Mouse (Mus musculus) hindbrain, embryonic 10.5 days (tissue): ENCODE measurements around the gene Dip2b. TPM values are rescaled to one million over a fixed set of nuclear protein-coding genes. Genes with fewer than 3 reads are reported as not detected.

Experiments
- DNase-seq: peaks from one replicate; pipeline ENCODE4 v3.0.0-alpha.2; 2017; ENCODE audit warnings: low spot score
- H3K27ac ChIP-seq: fragments of 300-500 bp; sonication (generic); 2 replicates; pipeline ENCODE4 v1.5.1; 2016; ENCODE audit warnings: mild to moderate bottlenecking, moderate library complexity
- H3K27me3 ChIP-seq: fragments of 300-500 bp; sonication (generic); 2 replicates; pipeline ENCODE4 v1.6.1; 2016; ENCODE audit warnings: mild to moderate bottlenecking; ENCODE audit not compliant: poor library complexity, insufficient read depth, severe bottlenecking
- H3K36me3 ChIP-seq: fragments of 300-500 bp; sonication (generic); 2 replicates; pipeline ENCODE4 v1.6.1; 2016; ENCODE audit warnings: mild to moderate bottlenecking, moderate library complexity
- H3K4me1 ChIP-seq: fragments of 300-500 bp; sonication (generic); replicated peaks from 2 replicates; pipeline ENCODE4 v1.6.1; 2016; ENCODE audit warnings: mild to moderate bottlenecking
- H3K4me3 ChIP-seq: fragments of 300-500 bp; sonication (generic); 2 replicates; pipeline ENCODE4 v1.5.1; 2016; ENCODE audit warnings: mild to moderate bottlenecking, moderate library complexity
- H3K9me3 ChIP-seq: fragments of 300-500 bp; sonication (generic); 2 replicates; pipeline ENCODE4 v1.6.1; 2016; ENCODE audit warnings: mild to moderate bottlenecking, moderate library complexity
- WGBS: fragments of 180-500 bp; shearing (Covaris S2); methylation state at CpG from one replicate; pipeline ENCODE4 v1.1.7; 2016; 5-methylcytosine and 5-hydroxymethylcytosine counted together
- polyA plus RNA-seq: library from polyadenylated mRNA; unstranded; fragments of >200 nt; fragmentation: Nextera tagmentation; extraction: Ambion mirVana; gene quantifications from 2 replicates; pipeline ENCODE4 v1.2.1, GENCODE M21; 2016

The Dip2b gene
- polyA plus RNA-seq: 17.6 and 18.9 TPM in 2 replicates

- Histone ChIP-seq H3K27me3 (peaks cover 8% of the 10 kb centered on the region; the same call in 1 of the 2 replicates), H3K9me3 (no peaks in the 10 kb centered on the region), H3K4me3 (peak within 1 kb of the TSS; percentile 91), H3K4me1 (peaks cover 34% of the 10 kb centered on the region), H3K27ac (peak within 1 kb of the TSS; percentile 99), H3K36me3 (peaks cover 8% of the 10 kb centered on the region; the same call in 1 of the 2 replicates)
- DNase-seq: peak; percentile 96
- WGBS: 2% methylated on average over 68 of the region's 68 CpGs
These were observed at the start of gene Dip2b for GRCm38 (mm10) chr15:100038470-100038971. Gene Dip2b (plus strand): TSS chr15:100038664.

- Histone ChIP-seq H3K4me3 (no peak overlapping the region), H3K9me3 (no peaks in the 10 kb centered on the region), H3K36me3 (peaks cover 95% of the 10 kb centered on the region), H3K27me3 (no peaks in the 10 kb centered on the region), H3K27ac (no peak overlapping the region), H3K4me1 (no peaks in the 10 kb centered on the region)
- no peak for DNase-seq
- 99% methylated on average over 1 of the region's 1 CpGs for WGBS
These were observed 45.4 kb upstream of the Dip2b start for GRCm38 (mm10) chr15:99993100-99993499.

- no peaks in the 10 kb centered on the region for H3K27me3 ChIP-seq
- H3K27ac ChIP-seq: no peak overlapping the region
- H3K4me1 ChIP-seq: no peaks in the 10 kb centered on the region
- H3K9me3 ChIP-seq: no peaks in the 10 kb centered on the region
- 95% methylated on average over 6 of the region's 6 CpGs for WGBS
- peaks cover 95% of the 10 kb centered on the region for H3K36me3 ChIP-seq
- DNase-seq: no peak
- H3K4me3 ChIP-seq: no peak overlapping the region
These were observed 41.2 kb upstream of the Dip2b start for GRCm38 (mm10) chr15:99997114-99997804.

- no peak overlapping the region for H3K27ac ChIP-seq
- no peak overlapping the region for H3K4me3 ChIP-seq
- H3K36me3 ChIP-seq: peaks cover 95% of the 10 kb centered on the region
- WGBS: 92% methylated on average over 1 of the region's 1 CpGs
- no peak for DNase-seq
- no peaks in the 10 kb centered on the region for H3K4me1 ChIP-seq
- no peaks in the 10 kb centered on the region for H3K9me3 ChIP-seq
- H3K27me3 ChIP-seq: no peaks in the 10 kb centered on the region
These were observed 39.1 kb upstream of the Dip2b start for GRCm38 (mm10) chr15:99999390-99999789.

GRCm38 (mm10) chr15:100004677-100005273 lies 33.7 kb upstream of the Dip2b start:
- Histone ChIP-seq H3K9me3 (no peaks in the 10 kb centered on the region), H3K4me3 (no peak overlapping the region), H3K36me3 (peaks cover 98% of the 10 kb centered on the region), H3K4me1 (no peaks in the 10 kb centered on the region), H3K27me3 (no peaks in the 10 kb centered on the region), H3K27ac (no peak overlapping the region)
- 92% methylated on average over 7 of the region's 7 CpGs for whole genome bisulfite sequencing
- no peak for DNase-seq

- no peak for DNase-seq
- no peaks in the 10 kb centered on the region for H3K27me3 ChIP-seq
These were observed 32.3 kb upstream of the Dip2b start for GRCm38 (mm10) chr15:100006180-100006579.

GRCm38 (mm10) chr15:100018280-100018899 lies 20.1 kb upstream of the Dip2b start:
- no peaks in the 10 kb centered on the region for H3K27me3 ChIP-seq
- H3K27ac ChIP-seq: no peak overlapping the region
- no peaks in the 10 kb centered on the region for H3K9me3 ChIP-seq
- H3K4me3 ChIP-seq: no peak overlapping the region
- peaks cover 31% of the 10 kb centered on the region for H3K36me3 ChIP-seq
- no peak for DNase-seq
- 84% methylated on average over 6 of the region's 6 CpGs for WGBS
- H3K4me1 ChIP-seq: no peaks in the 10 kb centered on the region

More at GRCm38 (mm10) chr15:100006180-100006579, 32.3 kb upstream of the Dip2b start:
- H3K9me3 ChIP-seq: no peaks in the 10 kb centered on the region
- no peak overlapping the region for H3K4me3 ChIP-seq
- H3K27ac ChIP-seq: no peak overlapping the region
- H3K36me3 ChIP-seq: peaks cover 99% of the 10 kb centered on the region
- H3K4me1 ChIP-seq: no peaks in the 10 kb centered on the region

- no peaks in the 10 kb centered on the region for H3K9me3 ChIP-seq
- no peaks in the 10 kb centered on the region for H3K4me1 ChIP-seq
- 91% methylated on average over 1 of the region's 1 CpGs for WGBS
- H3K27me3 ChIP-seq: no peaks in the 10 kb centered on the region
- no peak overlapping the region for H3K27ac ChIP-seq
- no peak overlapping the region for H3K4me3 ChIP-seq
- H3K36me3 ChIP-seq: peaks cover 19% of the 10 kb centered on the region
- DNase-seq: no peak
These were observed 17.3 kb upstream of the Dip2b start for GRCm38 (mm10) chr15:100021175-100021574.

GRCm38 (mm10) chr15:100022923-100023322 lies 15.5 kb upstream of the Dip2b start:
- Histone ChIP-seq H3K4me1 (no peaks in the 10 kb centered on the region), H3K9me3 (no peaks in the 10 kb centered on the region), H3K4me3 (no peak overlapping the region), H3K27me3 (no peaks in the 10 kb centered on the region), H3K36me3 (peaks cover 10% of the 10 kb centered on the region; the same call in 1 of the 2 replicates), H3K27ac (no peak overlapping the region)
- peak; percentile 38 for DNase-seq
- 31% methylated on average over 5 of the region's 5 CpGs for WGBS

- no peaks in the 10 kb centered on the region for H3K9me3 ChIP-seq
- 83% methylated on average over 11 of the region's 11 CpGs for WGBS
These were observed 13.2 kb upstream of the Dip2b start for GRCm38 (mm10) chr15:100025076-100025834.

GRCm38 (mm10) chr15:100028133-100028532 lies 10.3 kb upstream of the Dip2b start:
- Histone ChIP-seq H3K27me3 (no peaks in the 10 kb centered on the region), H3K4me1 (no peaks in the 10 kb centered on the region), H3K27ac (no peak overlapping the region), H3K4me3 (no peak overlapping the region), H3K9me3 (no peaks in the 10 kb centered on the region), H3K36me3 (no peaks in the 10 kb centered on the region)
- no peak for DNase-seq
- WGBS: 87% methylated on average over 2 of the region's 2 CpGs

More at GRCm38 (mm10) chr15:100025076-100025834, 13.2 kb upstream of the Dip2b start:
- DNase-seq: no peak
- H3K4me1 ChIP-seq: no peaks in the 10 kb centered on the region
- no peak overlapping the region for H3K27ac ChIP-seq
- peaks cover 7% of the 10 kb centered on the region; the same call in 1 of the 2 replicates for H3K36me3 ChIP-seq
- H3K4me3 ChIP-seq: no peak overlapping the region
- H3K27me3 ChIP-seq: no peaks in the 10 kb centered on the region

GRCm38 (mm10) chr15:100029497-100029896 lies 9.0 kb upstream of the Dip2b start:
- Histone ChIP-seq H3K4me3 (no peak overlapping the region), H3K27ac (no peak overlapping the region), H3K9me3 (no peaks in the 10 kb centered on the region), H3K4me1 (no peaks in the 10 kb centered on the region), H3K27me3 (no peaks in the 10 kb centered on the region), H3K36me3 (no peaks in the 10 kb centered on the region)
- 89% methylated on average over 8 of the region's 8 CpGs for WGBS
- no peak for DNase-seq
